Mouse (Mus musculus) stomach, embryonic 15.5 days (tissue): ENCODE data around the gene Tnnc1. TPM values are rescaled to one million over a fixed set of nuclear protein-coding genes. Genes with fewer than 3 reads are reported as not detected.

Experiments
- ATAC-seq: fragments of 200-750 bp; cut with Nextera tagmentation; 2 replicates; pipeline ENCODE4 v1.8.0; 2017; ENCODE audit warnings: low read depth, moderate number of reproducible peaks, moderate TSS enrichment; ENCODE audit not compliant: insufficient read depth, low FRiP score
- H3K27ac ChIP-seq: fragments of 300-500 bp; sonication (generic); 2 replicates; pipeline ENCODE4 v1.5.1; 2015; ENCODE audit warnings: mild to moderate bottlenecking, inconsistent platforms
- H3K27me3 ChIP-seq: fragments of 300-500 bp; sonication (generic); replicated peaks from 2 replicates; pipeline ENCODE4 v1.6.1; 2015; ENCODE audit warnings: inconsistent platforms
- H3K36me3 ChIP-seq: fragments of 300-500 bp; sonication (generic); 2 replicates; pipeline ENCODE4 v1.6.1; 2015; ENCODE audit warnings: inconsistent platforms
- H3K4me1 ChIP-seq: fragments of 300-500 bp; sonication (generic); 2 replicates; pipeline ENCODE4 v1.6.1; 2015; ENCODE audit warnings: inconsistent platforms
- H3K4me2 ChIP-seq: fragments of 300-500 bp; sonication (generic); 2 replicates; pipeline ENCODE4 v1.6.1; 2015; ENCODE audit warnings: mild to moderate bottlenecking, inconsistent platforms
- H3K4me3 ChIP-seq: fragments of 300-500 bp; sonication (generic); replicated peaks from 2 replicates; pipeline ENCODE4 v1.5.1; 2015; ENCODE audit warnings: inconsistent platforms
- H3K9ac ChIP-seq: fragments of 300-500 bp; sonication (generic); 2 replicates; pipeline ENCODE4 v1.6.1; 2015; ENCODE audit warnings: inconsistent platforms
- H3K9me3 ChIP-seq: fragments of 300-500 bp; sonication (generic); 2 replicates; pipeline ENCODE4 v1.6.1; 2016; ENCODE audit warnings: inconsistent platforms
- WGBS: fragments of 180-500 bp; shearing (Covaris S2); methylation state at CpG from one replicate; pipeline ENCODE4 v1.1.7; 2015; 5-methylcytosine and 5-hydroxymethylcytosine counted together
- polyA plus RNA-seq: library from polyadenylated mRNA; unstranded; fragments of >200 nt; fragmentation: Nextera tagmentation; extraction: Ambion mirVana; gene quantifications from 2 replicates; pipeline ENCODE4 v1.2.1, GENCODE M21; 2015

Tnnc1 gene
- polyA plus RNA-seq = 7.1 and 9.8 TPM in 2 replicates

GRCm38 (mm10) chr14:31208084-31208483, at the start of gene Tnnc1:
Tnnc1 (plus strand) TSS chr14:31208312.
- Histone ChIP-seq H3K36me3 (peaks cover 11% of the 10 kb centered on the region), H3K4me1 (peaks cover 18% of the 10 kb centered on the region), H3K27ac (no peak within 1 kb of the TSS), H3K4me3 (peak within 1 kb of the TSS; percentile 85; the same call in 1 of the 2 replicates), H3K4me2 (peak within 1 kb of the TSS; percentile 87), H3K27me3 (no peaks in the 10 kb centered on the region), H3K9ac (no peak within 1 kb of the TSS), H3K9me3 (no peaks in the 10 kb centered on the region)
- WGBS = 76% methylated on average over 2 of the region's 2 CpGs
- no peak for ATAC-seq

- 61% methylated on average over 27 of the region's 27 CpGs for WGBS
- Histone ChIP-seq H3K4me2 (0 out of 2 replicates have a peak overlapping the region, but pooled peaks have one; percentile 4), H3K4me1 (0 out of 2 replicates have a peak, but pooled peaks cover 2% of the 10 kb centered on the region), H3K36me3 (no peaks in the 10 kb centered on the region), H3K9me3 (no peaks in the 10 kb centered on the region), H3K4me3 (no peak overlapping the region), H3K27me3 (no peaks in the 10 kb centered on the region), H3K27ac (no peak overlapping the region), H3K9ac (no peak overlapping the region)
- ATAC-seq = peak; percentile 28; the same call in 1 of the 2 replicates
These were observed 47.6 kb upstream of the Tnnc1 start for GRCm38 (mm10) chr14:31160196-31161150.

DNA sequence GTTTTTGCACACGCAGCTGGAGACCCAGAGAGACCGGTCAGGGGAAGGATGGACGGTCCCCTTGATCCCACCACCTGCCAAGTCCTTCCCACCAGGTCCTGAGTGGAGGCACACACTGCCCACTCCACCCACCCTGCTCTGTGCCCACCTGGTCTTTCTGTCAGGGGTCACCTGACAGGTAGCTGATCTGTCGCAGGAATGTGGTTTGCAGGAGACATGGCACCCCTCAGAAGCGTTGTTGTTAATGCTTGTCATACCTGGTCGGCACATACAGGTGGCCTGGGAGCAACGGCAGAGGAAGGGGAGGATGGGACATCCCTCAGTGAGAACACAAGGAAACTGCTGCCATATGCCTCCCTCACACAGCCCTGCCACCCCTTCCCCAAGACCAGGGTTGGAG, 46.9 kb upstream of the Tnnc1 start:
- 0 out of 2 replicates have a peak, but pooled peaks cover 4% of the 10 kb centered on the region for H3K4me1 ChIP-seq
- 82% methylated on average over 7 of the region's 7 CpGs for WGBS
- H3K9me3 ChIP-seq = no peaks in the 10 kb centered on the region
- ATAC-seq = no peak
- no peak overlapping the region for H3K4me3 ChIP-seq
- H3K36me3 ChIP-seq = no peaks in the 10 kb centered on the region
- no peak overlapping the region for H3K27ac ChIP-seq
- H3K4me2 ChIP-seq = no peak overlapping the region
- H3K27me3 ChIP-seq = no peaks in the 10 kb centered on the region
- H3K9ac ChIP-seq = no peak overlapping the region

DNA sequence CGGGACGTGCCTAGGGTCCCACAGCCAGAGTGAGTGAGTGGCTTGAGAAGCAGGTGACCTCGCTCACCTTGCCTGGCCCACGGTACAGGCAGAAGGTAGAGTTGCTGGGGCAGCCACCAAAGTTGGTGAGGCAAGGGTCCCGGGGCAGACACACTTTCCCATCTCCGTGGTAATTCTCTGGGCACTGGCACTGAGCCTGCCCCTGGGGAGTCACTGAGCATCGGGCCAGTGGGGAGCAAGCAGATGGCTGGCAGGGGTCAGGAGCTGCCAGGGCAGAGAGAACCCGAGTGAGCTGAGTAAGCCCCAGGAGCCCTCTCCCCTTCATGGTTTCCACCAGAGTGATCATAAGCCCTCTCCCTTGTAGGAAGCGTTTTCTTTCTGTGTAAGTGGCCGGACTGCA, 46.5 kb upstream of the Tnnc1 start:
- H3K4me3 ChIP-seq = no peak overlapping the region
- H3K4me1 ChIP-seq = peaks cover 7% of the 10 kb centered on the region; the same call in 1 of the 2 replicates
- WGBS = 68% methylated on average over 10 of the region's 10 CpGs
- ATAC-seq = no peak
- H3K9ac ChIP-seq = no peak overlapping the region
- H3K27me3 ChIP-seq = no peaks in the 10 kb centered on the region
- H3K36me3 ChIP-seq = no peaks in the 10 kb centered on the region
- no peak overlapping the region for H3K4me2 ChIP-seq
- H3K27ac ChIP-seq = no peak overlapping the region
- no peaks in the 10 kb centered on the region for H3K9me3 ChIP-seq

DNA sequence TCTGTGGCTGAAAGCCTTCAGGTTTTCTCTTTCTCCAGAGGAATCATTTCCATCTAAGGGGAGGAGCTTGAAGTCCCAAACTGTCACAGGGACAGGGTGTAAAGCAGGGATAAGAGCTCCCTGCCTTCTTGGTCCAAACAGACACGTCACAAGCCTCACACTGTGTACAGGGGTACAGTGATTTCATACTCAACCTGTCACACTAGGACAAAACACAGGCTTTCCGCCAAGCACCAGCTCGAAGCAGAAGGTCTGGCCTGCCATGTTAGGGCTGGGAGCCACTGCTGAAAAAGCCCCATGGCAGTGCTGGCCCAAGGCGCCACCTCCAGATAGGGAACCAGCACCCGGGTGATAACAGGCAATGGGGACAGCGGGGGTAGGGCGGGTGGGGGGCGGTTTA, 44.0 kb upstream of the Tnnc1 start:
- peaks cover 11% of the 10 kb centered on the region; the same call in 1 of the 2 replicates for H3K4me1 ChIP-seq
- no peak overlapping the region for H3K4me3 ChIP-seq
- H3K4me2 ChIP-seq = no peak overlapping the region
- no peak overlapping the region for H3K9ac ChIP-seq
- H3K9me3 ChIP-seq = no peaks in the 10 kb centered on the region
- no peaks in the 10 kb centered on the region for H3K36me3 ChIP-seq
- ATAC-seq = no peak
- WGBS = 72% methylated on average over 8 of the region's 8 CpGs
- no peaks in the 10 kb centered on the region for H3K27me3 ChIP-seq
- H3K27ac ChIP-seq = no peak overlapping the region

DNA sequence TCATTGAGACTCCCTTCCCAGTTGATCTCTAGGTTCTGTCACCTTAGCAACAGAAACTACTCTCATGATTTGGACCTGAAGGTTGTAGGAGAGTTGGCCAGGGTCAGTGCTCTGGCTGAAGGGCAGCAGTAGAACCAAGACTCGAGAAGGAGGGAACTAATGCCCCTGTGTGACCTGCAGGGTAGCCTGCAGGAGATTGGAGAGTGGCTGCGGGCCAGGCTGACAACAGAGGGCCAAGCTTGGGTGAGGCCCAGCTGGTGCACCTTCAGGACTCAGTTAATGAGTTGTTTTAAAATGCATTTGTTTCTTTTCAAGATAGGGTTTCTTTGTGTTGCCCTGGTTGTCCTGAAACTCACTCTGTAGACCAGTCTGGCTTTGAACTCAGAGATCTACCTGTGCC, 43.1 kb upstream of the Tnnc1 start:
- Histone ChIP-seq H3K4me1 (peaks cover 11% of the 10 kb centered on the region; the same call in 1 of the 2 replicates), H3K9me3 (no peaks in the 10 kb centered on the region), H3K4me3 (no peak overlapping the region), H3K4me2 (no peak overlapping the region), H3K36me3 (peaks cover under 1% of the 10 kb centered on the region; the same call in 1 of the 2 replicates), H3K27me3 (no peaks in the 10 kb centered on the region), H3K9ac (no peak overlapping the region), H3K27ac (no peak overlapping the region)
- no peak for ATAC-seq
- 51% methylated on average over 2 of the region's 2 CpGs for WGBS

DNA sequence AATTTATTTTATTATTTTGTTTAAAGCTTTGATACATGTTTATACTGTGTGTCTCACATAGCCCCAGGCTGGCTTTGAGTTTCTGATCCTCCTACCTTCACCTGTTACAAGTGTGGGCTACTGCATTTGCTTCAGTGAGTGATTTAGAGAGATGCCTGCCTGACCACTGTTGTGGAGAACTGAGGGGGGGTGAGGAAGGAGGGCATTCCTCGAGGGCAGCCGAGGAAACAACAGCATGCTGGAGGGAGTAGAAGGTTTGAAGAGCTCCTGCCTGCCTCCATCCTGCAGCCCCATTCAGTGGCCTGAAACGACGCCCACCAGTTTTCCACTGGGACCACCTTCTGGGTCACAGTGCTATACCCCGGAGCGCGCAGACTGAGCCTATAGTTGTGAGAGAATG, 42.7 kb upstream of the Tnnc1 start:
- H3K9me3 ChIP-seq = no peaks in the 10 kb centered on the region
- H3K27ac ChIP-seq = no peak overlapping the region
- peaks cover 11% of the 10 kb centered on the region; the same call in 1 of the 2 replicates for H3K4me1 ChIP-seq
- no peak overlapping the region for H3K4me3 ChIP-seq
- 59% methylated on average over 7 of the region's 7 CpGs for WGBS
- H3K9ac ChIP-seq = no peak overlapping the region
- no peak for ATAC-seq
- H3K27me3 ChIP-seq = no peaks in the 10 kb centered on the region
- H3K4me2 ChIP-seq = no peak overlapping the region
- H3K36me3 ChIP-seq = peaks cover 5% of the 10 kb centered on the region

DNA sequence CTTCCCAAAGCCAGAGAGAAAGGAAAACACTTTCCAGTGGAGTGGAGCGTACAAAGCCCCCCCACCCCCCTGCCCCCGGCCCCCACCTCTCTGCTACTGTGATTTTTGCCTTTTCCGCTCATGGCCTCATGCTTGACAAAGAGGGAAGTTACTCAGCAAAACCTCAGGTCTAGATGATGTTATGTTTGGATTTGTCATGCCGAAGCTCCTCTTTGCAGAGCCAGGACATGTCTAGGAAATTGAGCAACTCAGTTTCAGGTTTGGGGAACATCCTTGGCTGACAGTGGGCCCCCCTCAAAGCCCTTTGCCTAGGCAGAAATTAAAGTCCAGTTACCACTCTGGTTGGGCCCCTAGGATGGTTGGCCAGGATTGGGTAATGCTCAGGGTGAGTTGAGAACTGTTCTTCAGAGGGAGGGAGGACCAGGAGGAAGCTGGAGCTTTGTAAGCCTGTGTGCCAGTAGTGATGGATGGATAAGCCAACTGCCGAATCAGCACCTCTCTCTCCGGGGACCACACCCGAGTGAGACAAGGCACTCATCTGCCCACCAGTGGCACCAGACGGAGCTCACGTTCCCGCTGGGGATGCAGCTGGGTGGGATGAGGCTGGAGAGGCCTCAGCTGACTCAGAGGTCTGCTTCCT, 42.0 kb upstream of the Tnnc1 start:
- 34% methylated on average over 10 of the region's 10 CpGs for WGBS
- Histone ChIP-seq H3K36me3 (peaks cover 12% of the 10 kb centered on the region), H3K4me2 (peak overlapping the region; percentile 23; the same call in 1 of the 2 replicates), H3K9ac (no peak overlapping the region), H3K4me3 (0 out of 2 replicates have a peak overlapping the region, but pooled peaks have one; percentile 2), H3K9me3 (no peaks in the 10 kb centered on the region), H3K27ac (no peak overlapping the region), H3K4me1 (peaks cover 11% of the 10 kb centered on the region; the same call in 1 of the 2 replicates), H3K27me3 (no peaks in the 10 kb centered on the region)
- ATAC-seq = no peak

GRCm38 (mm10) chr14:31166827-31167226, 41.3 kb upstream of the Tnnc1 start:
- Histone ChIP-seq H3K36me3 (peaks cover 19% of the 10 kb centered on the region), H3K9ac (no peak overlapping the region), H3K9me3 (no peaks in the 10 kb centered on the region), H3K4me3 (0 out of 2 replicates have a peak overlapping the region, but pooled peaks have one; percentile 2), H3K27me3 (no peaks in the 10 kb centered on the region), H3K4me2 (peak overlapping the region; percentile 23), H3K4me1 (peaks cover 11% of the 10 kb centered on the region; the same call in 1 of the 2 replicates), H3K27ac (no peak overlapping the region; the same call in 1 of the 2 replicates)
- 59% methylated on average over 9 of the region's 9 CpGs for WGBS
- ATAC-seq = no peak

GRCm38 (mm10) chr14:31168425-31168824, 39.7 kb upstream of the Tnnc1 start, which contains the start of gene Stab1:
Stab1 (minus strand) TSS chr14:31168641.
- Histone ChIP-seq H3K4me2 (peak within 1 kb of the TSS; percentile 23), H3K36me3 (peaks cover 34% of the 10 kb centered on the region), H3K9me3 (no peaks in the 10 kb centered on the region), H3K27ac (no peak within 1 kb of the TSS), H3K9ac (0 out of 2 replicates have a peak within 1 kb of the TSS, but pooled peaks have one; percentile 4), H3K27me3 (no peaks in the 10 kb centered on the region), H3K4me3 (peak within 1 kb of the TSS; percentile 18; the same call in 1 of the 2 replicates), H3K4me1 (peaks cover 11% of the 10 kb centered on the region; the same call in 1 of the 2 replicates)
- no peak for ATAC-seq
- WGBS = 21% methylated on average over 10 of the region's 10 CpGs

DNA sequence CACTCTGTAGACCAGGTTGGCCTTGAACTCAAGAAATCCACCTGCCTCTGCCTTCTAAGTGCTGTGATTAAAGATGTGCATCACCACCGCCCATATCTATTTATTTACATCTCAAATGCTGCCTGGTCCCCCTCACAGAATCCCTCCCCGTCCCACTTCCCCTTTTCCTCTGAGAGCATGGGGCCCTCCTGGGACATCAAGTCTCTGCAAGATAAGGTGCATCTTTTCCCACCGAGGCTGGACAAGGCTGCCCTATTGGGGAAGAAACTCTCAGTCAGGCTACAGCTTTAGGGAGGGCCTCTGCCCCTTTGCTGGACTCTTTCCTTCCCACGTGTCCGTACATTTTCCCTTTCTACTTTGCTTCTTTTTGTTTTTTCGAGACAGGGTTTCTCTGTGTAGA, 38.6 kb upstream of the Tnnc1 start:
- Histone ChIP-seq H3K4me1 (peaks cover 9% of the 10 kb centered on the region; the same call in 1 of the 2 replicates), H3K36me3 (peaks cover 45% of the 10 kb centered on the region), H3K4me2 (no peak overlapping the region), H3K27me3 (no peaks in the 10 kb centered on the region), H3K27ac (no peak overlapping the region), H3K9me3 (no peaks in the 10 kb centered on the region), H3K9ac (no peak overlapping the region), H3K4me3 (no peak overlapping the region)
- WGBS = 69% methylated on average over 6 of the region's 6 CpGs
- no peak for ATAC-seq
